Comparison of ENCODE assay signal across 8 mouse cellular contexts in the genomic region with DNA sequence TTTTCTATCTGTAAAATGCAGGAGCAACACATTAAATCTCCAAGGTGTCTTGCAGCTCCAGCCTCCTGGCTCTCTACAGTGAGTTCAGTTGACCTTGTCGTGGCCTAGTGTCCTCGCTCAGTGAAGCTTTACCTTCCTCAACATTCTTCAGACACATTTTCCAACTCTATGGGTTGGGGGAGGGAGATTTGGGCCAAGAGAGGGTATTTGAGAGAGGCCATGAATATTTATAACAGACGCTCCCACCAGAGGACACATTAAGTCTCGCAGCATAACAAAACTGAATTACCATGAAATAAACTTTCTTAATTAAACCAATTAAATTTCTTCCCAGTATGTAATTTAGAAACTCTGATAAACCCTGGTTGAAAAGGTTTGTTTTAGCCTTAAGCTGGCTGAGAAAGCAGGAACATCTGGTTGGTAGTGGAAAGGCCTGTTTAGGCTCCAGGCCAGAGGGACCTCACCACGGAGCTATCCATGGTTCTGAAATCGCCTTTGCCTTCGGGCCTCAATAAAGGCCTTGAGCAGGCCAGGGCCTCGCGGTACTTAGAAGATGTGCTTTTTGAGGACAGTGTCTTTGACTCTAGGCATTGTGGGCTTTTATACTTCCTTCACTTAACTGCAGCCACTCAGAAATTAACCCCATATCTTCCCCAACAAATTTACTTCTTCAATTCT.
DNase-seq lines count a peak whose midpoint lies in the region; ATAC-seq and TF ChIP-seq lines count a peak whose summit lies in the region.

No protein-coding gene starts in this region.

- H3K27ac ChIP-seq in liver, adult 2 months (replicated peaks; ENCODE audit: insufficient read depth, low read depth, low read length): no peak overlapping the region

- TF ChIP-seq POLR2A in liver, adult 2 months (IDR thresholded peaks at IDR 0.05; ENCODE audit: extremely low read depth, insufficient read depth, low read length): no peak

- no peaks in the 10 kb centered on the region for H3K79me2 ChIP-seq in liver, adult 2 months (ENCODE audit: control insufficient read depth, insufficient read depth, low read length)

- 43% methylated on average over 9 of the region's 9 CpGs for WGBS in liver, adult 2 months

- H3K36me3 ChIP-seq in liver, adult 2 months (ENCODE audit: control insufficient read depth, insufficient read depth, low read length): no peaks in the 10 kb centered on the region

- no peak for TF ChIP-seq CTCF in liver, adult 2 months (IDR thresholded peaks at IDR 0.05; ENCODE audit: low read depth, low read length)

- no peak for ATAC-seq in erythroid progenitor cell, adult 5-6 weeks (replicated peaks; ENCODE audit: low FRiP score, poor library complexity, severe bottlenecking)

- H3K9ac ChIP-seq in liver, adult 2 months (ENCODE audit: low read depth, low read length): no peak overlapping the region

- DNase-seq in right cerebral cortex, postnatal 4 days: peak; percentile 22
- no peak for DNase-seq in right cerebral cortex, adult 2 months (ENCODE audit: low spot score in 2 of 2)
- DNase-seq in adrenal gland, postnatal 25 days: peak; percentile 57
- DNase-seq in heart, postnatal 4 days: peak; percentile 82
- DNase-seq in liver, adult 2 months (ENCODE audit: extremely low read depth, low read depth, low spot score): peak; percentile 6
- peak; percentile 25 for DNase-seq in ovary, postnatal 10 days (ENCODE audit: low spot score)
- DNase-seq in T-cell, adult 2 months (ENCODE audit: low spot score): no peak

- no peak overlapping the region for H3K4me3 ChIP-seq in liver, adult 2 months (ENCODE audit: insufficient read depth, low read depth, low read length)

- no peaks in the 10 kb centered on the region for H3K4me1 ChIP-seq in liver, adult 2 months (ENCODE audit: control insufficient read depth, insufficient read depth, low read length)

- H3K27me3 ChIP-seq in liver, adult 2 months (ENCODE audit: control insufficient read depth, insufficient read depth, low read length): no peaks in the 10 kb centered on the region

Comparison
In these comparisons a context has a peak if more than half of its experiments do, and no peak if none do; other contexts are left out.
1. DNase-seq: peak in right cerebral cortex, postnatal 4 days (single experiment), adrenal gland, postnatal 25 days (single experiment), heart, postnatal 4 days (single experiment), liver, adult 2 months (single experiment) and ovary, postnatal 10 days (single experiment); none in right cerebral cortex, adult 2 months (0 of 2) and T-cell, adult 2 months (single experiment).